Mouse (Mus musculus): ENCODE measurements around the gene Zfx.
A peak's percentile ranks its signal among the peaks of the same experiment; 100 is the strongest.

The Zfx gene

DNA sequence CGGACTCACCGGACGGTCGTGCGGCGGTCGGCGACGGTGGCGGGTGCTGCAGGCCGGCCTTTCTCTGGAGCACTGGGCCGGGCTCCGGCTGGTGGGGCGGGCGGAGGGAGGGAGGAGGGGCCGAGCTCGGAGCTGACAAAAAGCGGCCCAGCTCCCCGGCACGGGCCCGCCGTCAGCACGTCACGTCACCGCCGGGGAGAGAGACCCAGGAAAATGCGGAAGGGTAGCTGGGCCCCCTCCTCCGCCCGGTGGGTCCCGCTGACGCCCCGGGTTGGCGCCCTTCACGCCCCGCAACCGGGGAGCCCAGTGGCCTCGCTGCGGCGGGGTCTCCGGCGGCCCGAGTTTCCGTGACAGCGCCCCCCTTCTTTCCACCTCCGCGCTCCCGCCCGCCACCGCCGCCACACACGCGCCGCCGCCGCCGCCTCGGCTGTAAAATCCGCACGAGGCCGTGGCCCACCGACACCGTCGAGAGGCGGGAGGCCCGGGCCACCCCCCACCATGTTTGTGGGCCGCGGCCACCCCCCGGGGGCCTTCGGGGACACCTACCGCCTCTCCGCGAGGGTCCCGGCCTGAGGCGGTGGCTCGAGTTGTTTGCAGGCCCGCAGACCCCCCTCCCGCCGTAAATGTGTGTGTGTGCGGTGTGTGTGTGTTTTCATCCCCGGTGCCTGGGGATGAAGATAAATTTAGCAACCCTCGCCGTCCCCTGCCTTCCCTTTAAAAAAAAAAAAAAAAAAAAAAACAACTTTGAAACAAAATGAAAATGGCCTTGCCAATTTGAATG, at the start of gene Zfx:
Gene Zfx (minus strand): TSS at position 644 of the 781 bp plus-strand sequence.
- peak; percentile 76 for DNase-seq (ENCODE audit: low read depth)

DNA sequence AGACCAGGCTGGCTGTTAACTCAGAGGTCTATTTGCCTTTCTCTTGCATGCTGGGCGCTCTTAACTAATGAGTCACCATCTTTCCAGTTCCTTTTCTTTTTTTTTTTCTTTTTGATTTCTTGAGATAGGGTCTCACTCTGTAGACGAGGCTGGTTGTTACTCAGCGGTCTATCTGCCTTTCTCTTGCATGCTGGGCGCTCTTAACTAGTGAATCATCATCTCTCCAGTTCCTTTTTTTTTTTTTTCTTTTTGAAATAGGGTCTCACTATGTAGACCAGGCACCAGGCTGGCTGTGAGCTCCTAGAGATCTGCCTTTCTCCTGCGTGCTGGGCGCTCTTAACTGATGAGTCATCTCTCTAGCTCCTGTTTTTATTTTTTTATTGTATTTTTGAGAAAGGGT, 45.8 kb upstream of the Zfx start:
- DNase-seq (ENCODE audit: low read depth): peak; percentile 58

DNA sequence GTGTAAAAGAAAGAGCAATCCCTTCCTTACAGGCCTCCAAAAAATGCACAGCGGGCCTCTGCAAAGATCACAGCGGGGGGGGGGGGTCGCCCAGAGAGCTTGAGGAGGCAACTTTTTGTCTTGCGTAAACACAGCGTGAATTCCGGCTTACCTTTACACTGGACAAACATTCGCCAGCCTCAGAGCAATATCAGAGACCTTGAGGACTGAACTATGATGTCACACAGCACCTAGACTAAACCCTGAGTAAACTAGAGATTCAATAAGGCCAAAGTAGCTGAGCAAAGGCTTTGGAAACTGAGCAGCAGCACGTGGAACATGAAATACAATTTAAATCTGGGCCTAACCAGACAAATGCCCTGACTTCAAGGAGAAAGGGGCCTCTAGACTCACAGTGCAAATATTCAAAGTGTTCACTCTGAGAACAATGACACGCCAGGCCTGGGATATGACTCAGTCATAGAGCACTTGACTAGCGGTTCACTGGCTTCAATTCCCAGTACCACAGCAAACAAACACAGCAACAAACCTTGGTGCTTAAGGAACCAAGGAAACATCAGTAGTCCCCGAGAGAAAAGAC, 28.8 kb upstream of the Zfx start:
- peak; percentile 68 for DNase-seq (ENCODE audit: low read depth)

DNA sequence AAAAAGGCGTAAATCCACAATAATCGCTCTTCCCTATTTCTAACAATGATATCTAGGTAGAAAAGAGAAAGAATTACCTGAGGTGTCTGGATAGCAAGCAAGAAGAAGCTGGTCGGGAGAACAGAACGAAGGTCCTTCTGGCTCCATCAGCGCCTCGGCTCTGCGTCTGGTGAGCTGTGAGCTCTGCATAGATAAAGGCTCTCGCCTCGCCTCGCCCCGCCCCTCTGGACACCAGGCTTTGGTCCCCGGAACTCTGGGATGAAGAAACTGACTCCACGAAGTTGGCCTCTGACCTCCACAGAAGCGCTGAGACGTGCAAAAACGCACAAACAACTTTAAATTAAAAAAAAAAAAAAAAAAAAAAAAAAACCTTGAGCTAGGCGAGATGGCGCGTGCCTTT, 27.0 kb upstream of the Zfx start:
- DNase-seq (ENCODE audit: low read depth): no peak

DNA sequence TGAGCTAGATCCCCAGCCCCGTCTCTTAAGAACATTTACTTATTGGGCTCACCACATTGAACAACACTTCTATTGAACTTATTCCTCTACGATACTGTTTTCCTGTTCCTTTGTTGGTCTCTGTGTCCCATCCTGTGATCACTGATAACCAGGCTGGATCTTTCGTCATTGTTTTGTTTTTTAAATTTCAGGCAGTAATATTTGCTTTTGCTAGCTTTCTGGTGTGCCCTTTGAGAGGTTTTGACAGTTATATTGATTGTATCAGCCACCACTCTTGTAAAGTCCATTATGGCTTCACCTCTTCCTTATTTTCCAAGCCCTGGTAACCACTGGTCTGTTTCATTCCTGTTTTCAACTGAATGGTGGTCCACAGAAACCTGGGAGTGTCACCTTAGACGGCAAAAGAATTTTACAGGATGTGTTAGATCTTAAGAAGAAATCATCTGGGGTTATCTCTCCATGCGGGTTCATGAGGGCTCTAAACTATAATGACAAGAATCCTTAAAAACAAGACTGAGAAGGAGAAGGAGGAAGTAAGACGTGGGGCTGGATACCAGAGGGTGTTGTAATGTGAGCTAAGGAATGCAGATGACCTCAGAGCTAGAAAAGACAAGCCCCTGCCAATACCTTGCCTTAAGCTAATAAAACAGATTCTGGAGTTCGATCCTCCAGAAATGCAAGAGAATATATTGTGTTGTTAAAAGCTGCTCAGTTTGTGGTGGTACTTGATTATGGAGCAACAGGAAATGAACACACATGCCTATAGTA, 18.7 kb upstream of the Zfx start:
- DNase-seq (ENCODE audit: low read depth): peak; percentile 30

DNA sequence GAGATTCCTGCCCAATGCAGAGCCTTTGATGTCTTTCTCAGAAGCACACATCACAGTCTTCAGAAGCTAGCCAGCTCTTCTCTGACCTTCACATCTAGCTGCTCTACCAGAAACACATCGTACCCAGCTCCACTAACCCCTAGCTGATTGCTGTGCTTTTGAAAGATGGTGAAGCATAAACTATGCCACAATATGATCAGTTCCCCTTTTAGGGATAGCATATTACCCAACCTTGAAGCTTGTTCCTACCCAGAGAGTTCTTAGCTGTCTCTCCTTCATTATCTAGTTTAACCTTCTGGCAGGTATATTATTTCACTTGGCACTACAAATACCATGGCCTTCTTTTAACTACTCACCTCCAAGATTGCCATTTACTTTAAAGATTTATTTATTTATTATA, 16.6 kb upstream of the Zfx start:
- no peak for DNase-seq (ENCODE audit: low read depth)

DNA sequence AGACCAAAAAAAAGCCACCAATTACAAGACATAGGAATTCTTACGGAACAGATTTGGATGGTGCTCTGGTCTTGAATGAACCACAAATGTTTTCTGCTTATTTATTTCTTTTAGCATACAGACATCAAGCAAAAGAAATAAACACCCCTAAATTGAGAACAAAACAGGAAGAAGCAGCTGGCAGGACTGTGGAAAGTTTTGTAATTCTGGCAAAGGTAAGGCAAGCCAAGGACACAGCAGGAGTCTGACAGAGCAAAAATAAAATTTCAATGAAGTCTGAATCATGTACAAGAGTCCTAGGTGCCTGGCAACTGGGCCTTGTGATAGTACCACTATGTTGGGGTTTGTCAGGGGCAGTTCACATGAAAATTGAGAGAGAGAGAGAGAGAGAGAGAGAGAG, 14.8 kb upstream of the Zfx start:
- no peak for DNase-seq (ENCODE audit: low read depth)

DNA sequence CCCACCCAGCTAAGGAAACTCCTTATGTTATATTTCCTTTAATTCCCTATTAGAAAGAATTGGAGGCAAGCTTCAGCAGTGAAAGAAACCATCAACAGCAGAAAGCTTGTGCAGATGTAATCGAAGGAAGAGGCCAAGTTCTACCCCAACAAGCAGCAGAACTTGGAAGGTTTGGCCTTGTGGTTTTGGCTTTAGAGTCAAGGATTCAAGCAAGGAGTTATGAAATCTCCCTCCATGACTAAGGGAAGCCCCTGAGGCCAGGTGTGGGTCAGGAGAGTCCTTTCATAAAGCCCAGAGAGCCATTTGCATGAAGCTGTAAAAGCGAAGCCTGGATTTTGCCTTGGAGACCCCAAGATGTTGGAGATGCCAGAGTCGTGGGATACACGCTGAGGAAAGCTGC, 11.6 kb upstream of the Zfx start:
- peak; percentile 69 for DNase-seq (ENCODE audit: low read depth)

DNA sequence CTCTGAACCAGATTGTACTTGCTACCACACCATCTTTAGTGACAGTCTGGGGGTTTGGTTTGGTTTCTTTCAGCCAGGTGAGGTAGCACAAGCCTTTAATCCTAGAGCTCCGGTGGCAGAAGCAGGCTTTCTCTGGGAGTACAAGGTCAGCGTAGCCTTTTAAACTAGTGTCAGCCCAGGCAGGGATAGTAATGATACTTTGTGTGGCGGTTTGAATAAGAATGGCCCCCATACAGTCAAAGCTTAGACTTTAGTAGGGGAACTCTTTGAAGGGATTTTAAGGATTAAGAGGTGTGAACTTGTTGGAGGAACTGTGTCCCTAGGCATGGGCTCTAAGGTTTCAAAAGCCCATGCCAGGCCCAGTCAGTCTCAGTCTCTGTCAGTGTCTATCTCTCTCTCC, 10.0 kb upstream of the Zfx start:
- DNase-seq (ENCODE audit: low read depth): no peak

DNA sequence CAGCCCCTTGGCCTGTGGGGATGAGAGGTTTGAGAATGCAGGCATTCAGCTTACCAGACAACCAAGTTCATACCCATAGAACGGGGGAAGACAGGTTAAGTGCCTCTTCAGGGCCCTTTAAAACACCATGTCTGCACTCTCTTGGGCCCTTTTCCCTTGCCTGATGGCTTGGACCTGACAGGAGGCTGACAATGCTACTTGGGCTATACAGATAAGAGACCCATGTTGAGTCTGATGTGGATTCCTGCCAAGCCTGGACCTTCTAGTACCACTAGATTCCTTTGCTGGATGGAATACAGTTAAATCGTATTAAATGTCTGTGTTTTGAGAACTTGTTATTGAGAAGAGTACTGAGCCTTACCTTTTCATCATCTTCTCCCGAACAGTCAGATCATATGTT, 8.7 kb upstream of the Zfx start:
- DNase-seq (ENCODE audit: low read depth): no peak

DNA sequence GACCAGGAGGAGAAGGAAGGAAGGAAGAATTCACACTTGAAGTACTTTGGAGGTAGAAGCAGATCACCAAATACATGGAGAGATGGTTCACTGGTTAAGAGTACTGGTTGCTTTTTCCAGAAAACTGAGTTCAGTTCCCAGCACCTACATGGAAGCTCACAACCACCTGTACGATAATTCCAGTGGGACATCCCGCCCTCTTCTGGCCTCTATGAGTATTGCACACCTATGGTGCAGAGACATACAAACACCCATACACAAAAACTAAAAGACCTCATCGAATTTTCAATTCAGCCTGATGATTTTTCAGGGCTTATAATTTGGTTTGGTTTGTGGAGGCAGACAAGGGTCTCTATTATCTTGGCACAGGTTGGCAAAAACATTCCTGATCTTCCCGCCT, 6.2 kb upstream of the Zfx start:
- no peak for DNase-seq (ENCODE audit: low read depth)

DNA sequence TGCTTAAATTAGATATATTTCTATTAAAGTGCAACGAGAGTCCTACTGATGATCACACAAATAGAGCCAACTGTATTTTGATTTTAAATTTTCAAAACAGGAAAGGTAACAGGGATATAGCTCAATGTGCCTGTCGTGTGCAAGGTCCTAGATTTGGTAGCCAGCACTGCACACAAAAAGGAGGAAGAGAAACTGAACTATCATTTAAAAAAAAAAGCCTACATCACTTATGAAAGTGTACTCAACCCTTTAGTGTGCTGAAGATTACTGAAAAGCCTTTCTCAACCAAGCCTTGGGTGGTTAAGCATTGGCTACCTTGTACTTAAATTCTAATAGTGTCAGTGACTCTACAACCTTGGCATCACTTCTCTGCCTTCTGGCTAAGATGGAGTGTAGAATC, 2.4 kb upstream of the Zfx start:
- DNase-seq (ENCODE audit: low read depth): no peak

DNA sequence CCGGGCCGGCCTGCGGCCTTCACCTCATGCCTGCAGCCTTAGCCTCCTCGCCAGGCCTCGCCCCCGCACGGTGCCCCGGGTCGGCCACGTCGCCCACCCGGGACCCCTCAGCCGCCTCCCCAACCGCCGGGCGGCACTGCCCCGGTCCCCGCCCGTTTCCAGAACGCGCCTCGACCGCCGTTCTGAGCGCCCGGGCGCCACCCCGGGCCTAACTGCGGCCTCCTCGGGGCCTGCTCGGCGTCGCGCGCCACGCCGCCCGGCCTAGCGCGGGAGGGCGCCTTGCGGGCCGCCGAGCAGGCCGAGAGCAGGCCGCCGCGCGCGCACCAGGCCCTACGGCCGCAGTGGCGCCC, 818 bp downstream of the Zfx start:
- no peak for DNase-seq (ENCODE audit: low read depth)

DNA sequence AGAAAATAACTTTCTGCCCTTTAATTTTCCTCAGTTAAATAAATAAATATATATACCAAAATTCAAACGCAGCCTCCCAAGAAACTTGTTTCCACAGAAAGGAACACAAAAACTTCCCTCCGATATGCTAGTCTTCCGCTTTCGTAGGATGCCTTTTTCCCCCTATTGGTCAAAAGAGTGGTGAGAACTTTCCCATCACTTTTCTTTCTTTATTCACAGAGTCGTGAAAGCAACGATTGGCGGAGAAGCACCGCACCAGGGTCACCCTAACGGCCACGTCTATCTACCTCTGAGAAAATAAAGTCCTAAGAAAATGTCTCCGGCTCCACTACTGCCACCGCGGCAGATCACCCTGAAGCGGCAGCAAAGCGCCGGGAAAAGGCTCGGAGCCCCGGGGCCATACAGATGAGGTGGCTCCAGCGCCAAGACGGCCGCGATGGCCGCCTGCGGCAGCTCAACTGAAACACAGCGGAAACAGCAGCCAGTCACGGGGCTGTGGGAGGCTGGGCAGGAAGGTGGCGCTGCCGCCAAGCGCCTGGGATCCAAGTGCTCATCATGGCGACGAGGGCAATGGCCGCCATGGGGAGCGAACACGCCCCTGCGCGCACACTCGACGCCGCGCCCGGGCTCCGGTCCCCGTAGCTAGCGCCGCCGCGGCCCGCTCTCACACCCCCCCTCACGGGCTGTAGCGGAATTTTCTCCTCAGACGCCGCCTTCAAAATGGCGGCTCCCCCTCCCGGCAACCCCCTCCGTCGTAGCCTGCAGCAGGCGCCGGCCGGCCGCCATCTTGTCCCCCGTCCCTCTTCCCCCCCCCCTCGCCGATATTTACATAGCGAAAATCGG, 1.4 kb downstream of the Zfx start:
- DNase-seq (ENCODE audit: low read depth): peak; percentile 92

DNA sequence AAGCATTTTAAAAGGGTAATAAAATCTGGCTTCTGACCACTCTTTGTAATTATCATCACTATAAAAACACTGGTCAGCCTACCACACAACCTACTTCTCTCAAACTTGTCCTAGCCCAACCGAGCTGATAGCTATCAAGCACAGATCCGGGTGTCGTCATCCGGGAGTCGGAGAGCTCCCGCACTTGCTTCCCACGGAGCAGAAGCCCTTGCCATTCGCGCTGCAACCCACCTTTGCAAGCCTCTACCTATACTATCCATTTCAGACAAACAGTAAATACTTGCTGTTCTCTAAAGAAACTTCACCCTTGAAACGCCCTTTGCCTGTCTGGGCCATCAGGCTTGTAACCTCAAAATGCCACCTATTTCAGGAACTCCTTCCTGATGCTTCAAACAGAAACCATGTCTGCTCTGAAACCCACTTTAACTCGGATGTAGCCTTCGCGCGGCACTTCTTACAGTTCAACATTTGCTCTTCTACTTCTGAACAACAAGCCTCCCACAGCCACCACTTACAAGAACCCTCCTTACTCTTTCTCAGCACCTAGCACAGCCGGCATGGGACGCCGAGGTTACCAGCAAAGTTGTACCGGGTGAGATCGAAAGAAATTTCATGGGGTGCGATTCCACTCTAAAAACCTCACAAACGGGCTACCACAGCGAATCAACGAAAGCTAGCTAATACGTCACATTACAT, 2.2 kb downstream of the Zfx start:
- DNase-seq (ENCODE audit: low read depth): peak; percentile 39

DNA sequence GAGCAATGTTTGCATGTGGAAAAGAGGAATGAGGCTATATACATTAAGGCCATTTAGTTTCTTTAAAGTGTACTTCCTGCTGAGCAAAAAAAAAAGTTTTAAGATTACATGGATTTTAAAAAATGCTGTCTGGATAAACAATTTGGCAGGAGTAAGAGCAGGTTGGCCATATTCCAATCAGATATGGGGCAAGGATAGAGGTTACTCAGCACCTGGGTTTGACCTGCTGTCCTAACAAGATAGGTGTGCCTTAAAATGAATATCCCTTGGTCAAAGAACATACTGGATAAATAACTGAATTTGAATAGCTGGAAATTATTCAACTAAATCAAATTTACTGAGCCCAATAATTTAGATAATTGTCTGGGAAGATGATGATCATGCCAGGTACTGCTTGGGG, 5.2 kb downstream of the Zfx start:
- DNase-seq (ENCODE audit: low read depth): no peak

DNA sequence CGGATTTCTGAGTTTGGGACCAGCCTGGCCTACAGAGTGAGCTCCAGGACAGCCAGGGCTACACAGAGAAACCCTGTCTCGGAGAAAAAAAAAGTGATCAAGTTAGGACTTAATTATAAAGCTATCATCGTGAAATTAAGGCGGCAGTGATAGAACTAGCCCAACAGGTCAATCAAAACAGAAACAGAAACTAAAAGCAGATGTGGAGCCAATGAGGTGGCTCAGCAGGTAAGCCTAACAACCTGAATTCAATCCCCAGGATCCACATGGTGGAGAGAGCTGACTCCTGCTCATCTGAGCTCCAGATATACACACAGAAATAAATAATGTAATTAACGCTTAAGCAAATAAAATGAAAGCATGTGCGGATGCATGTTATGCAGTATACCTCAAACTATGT, 7.6 kb downstream of the Zfx start:
- no peak for DNase-seq (ENCODE audit: low read depth)

DNA sequence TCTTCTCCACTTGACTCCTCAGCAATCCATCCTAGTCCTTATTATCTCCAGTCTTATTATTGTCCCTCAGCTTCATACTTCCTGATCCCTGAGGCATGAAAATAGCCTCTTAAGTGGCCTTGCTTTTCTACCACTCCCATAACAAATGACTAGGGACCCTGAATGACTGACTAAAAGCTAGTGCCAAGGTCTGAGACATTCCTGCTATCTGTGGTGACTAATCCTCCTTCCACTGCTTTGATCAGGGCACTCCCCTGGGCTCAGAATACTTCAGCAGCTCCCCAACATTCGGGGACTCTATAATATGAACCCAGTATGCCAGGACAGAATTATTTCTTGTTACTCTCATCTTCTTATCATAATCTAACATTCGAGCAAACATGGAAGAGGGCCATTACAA, 17.5 kb downstream of the Zfx start:
- DNase-seq (ENCODE audit: low read depth): no peak

DNA sequence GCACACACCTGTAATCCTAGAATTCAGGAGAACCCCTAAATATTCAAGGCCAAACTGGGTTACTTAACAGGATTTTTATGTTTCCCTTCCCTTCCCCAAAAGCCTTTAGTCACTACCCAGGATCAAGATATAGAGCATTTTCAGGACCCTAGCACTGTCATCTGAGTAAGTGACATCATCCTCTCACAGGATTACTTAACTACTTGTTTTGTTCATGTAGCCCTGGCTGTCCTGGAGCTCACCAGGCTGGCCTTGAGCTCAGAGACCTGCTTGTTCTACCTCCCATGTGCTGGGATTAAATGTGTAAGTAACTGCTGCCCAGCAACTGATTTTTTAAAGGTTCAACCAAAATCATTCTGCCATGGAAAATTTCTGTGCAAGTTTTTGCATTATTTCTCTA, 20.6 kb downstream of the Zfx start:
- no peak for DNase-seq (ENCODE audit: low read depth)

DNA sequence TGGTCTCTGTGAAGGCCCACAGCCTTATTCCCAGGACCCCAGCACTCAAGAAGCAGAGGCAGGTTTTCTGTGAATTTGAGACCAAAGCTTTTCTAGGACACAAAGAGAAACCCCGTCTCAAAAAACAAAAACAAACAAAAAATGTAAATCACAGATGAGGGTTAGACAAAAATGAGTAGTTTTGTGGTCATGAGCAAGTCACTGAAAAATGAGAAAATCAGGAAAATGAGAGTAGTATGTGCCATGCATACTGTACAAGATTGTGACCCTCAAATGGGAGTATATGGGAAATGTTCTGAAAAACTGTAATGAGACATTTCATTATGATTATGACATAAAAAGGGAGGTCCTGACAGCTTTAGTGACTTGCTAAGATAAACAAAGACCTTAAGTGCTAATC, 22.9 kb downstream of the Zfx start:
- DNase-seq (ENCODE audit: low read depth): no peak

DNA sequence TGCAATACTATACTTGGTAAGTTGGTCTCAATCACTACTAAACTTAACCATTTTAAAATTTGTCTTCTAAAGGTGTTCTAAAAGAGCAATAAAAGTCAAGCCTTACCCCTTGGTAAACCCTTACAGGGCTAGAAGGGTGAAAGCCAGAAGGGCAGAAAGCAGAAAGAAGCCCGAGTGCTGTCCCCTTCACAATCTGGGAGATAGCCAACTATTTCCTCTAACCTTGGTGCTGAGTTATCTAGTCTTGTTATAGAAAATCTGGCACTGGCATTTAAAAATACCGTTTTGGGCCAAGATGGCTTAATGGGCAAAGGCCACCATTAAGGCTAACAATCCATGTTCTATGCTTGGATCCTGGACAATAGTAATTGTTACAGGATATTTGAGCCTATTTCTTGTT, 32.5 kb downstream of the Zfx start:
- DNase-seq (ENCODE audit: low read depth): no peak

DNA sequence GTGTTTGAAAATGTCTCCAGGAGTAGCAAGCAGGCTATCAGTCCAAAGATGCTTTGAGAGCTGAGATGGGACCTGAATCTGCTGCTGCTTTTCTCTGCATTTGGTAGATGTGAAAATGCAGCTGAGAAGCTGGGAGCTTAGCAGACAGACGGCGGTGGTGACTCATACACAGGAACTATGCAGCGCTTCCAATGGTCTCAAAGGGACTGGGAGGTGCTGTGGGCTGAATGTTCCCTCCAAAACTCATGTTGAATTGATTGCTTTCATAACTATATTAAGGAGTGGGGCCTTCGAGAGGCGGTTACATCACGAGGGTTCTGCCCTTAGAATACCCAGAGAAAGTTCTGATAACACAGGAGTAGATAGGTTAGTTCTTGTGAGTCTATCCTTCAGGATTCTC, 62.3 kb downstream of the Zfx start:
- DNase-seq (ENCODE audit: low read depth): peak; percentile 71
